Mouse (Mus musculus) ES-Bruce4 (cell line): ENCODE measurements around the gene Cxxc4.

ENCODE experiments used
- CTCF ChIP-seq: IDR thresholded peaks from one replicate; pipeline ENCODE4 v1.8.1; 2011; ENCODE audit warnings: low read depth, low read length
- POLR2A ChIP-seq: IDR thresholded peaks from one replicate; pipeline ENCODE4 v1.8.1; 2011; ENCODE audit warnings: low read length; ENCODE audit not compliant: insufficient read depth

GRCm38 (mm10) chr3:134239971-134240717, 3.9 kb downstream of the Cxxc4 start:
- TF ChIP-seq CTCF (no peak), POLR2A (no peak)
